Mouse (Mus musculus): Measurements from ENCODE around the gene Hunk. TPM values are rescaled to one million over a fixed set of nuclear protein-coding genes. Genes with fewer than 3 reads are reported as not detected.

Gene Hunk
- polyA plus RNA-seq, 1 experiment from 2014 or later: 22.2 TPM

DNA sequence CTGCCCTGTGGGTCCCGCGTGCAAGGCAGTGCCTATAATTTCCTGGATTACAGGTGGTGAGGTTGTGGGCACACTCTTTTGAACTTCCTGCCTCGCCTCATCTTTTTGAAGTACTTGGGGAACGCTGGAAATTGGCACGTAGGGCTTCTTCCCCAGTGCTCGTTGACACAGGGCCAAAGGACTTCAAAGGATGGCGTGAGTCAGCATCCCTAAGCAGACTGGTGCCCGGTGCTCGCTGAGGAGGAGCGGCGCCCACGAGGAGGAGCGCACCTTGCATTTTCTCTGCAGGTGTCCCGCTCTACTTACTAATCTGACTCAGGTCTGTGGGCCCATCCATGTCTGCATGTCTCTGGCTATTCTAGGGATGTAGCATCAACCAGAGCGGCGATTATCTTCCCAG is 4.9 kb downstream of the Hunk start:
- H3K4me3 ChIP-seq (replicated peaks): no peak overlapping the region
- H3K27ac ChIP-seq: no peak overlapping the region
- 94% methylated on average over 16 of the region's 16 CpGs for WGBS
- peaks cover 7% of the 10 kb centered on the region; the same call in 1 of the 2 replicates for H3K9me3 ChIP-seq
- no peak for ATAC-seq (ENCODE audit: insufficient number of reproducible peaks, insufficient read depth, low FRiP score, low TSS enrichment, low read depth)
- H3K9ac ChIP-seq (replicated peaks): no peak overlapping the region
- H3K4me2 ChIP-seq: no peak overlapping the region
- no peaks in the 10 kb centered on the region for H3K27me3 ChIP-seq
- H3K36me3 ChIP-seq: peaks cover 54% of the 10 kb centered on the region
- H3K4me1 ChIP-seq (replicated peaks): peaks cover 37% of the 10 kb centered on the region

- H3K4me3 ChIP-seq (replicated peaks): no peak overlapping the region
- no peaks in the 10 kb centered on the region for H3K27me3 ChIP-seq
- ATAC-seq (ENCODE audit: insufficient number of reproducible peaks, insufficient read depth, low FRiP score, low TSS enrichment, low read depth): no peak
- peaks cover 24% of the 10 kb centered on the region for H3K4me1 ChIP-seq (replicated peaks)
- no peak overlapping the region for H3K27ac ChIP-seq
- H3K9ac ChIP-seq (replicated peaks): no peak overlapping the region
- H3K4me2 ChIP-seq: no peak overlapping the region
- H3K9me3 ChIP-seq: peaks cover 7% of the 10 kb centered on the region; the same call in 1 of the 2 replicates
- 89% methylated on average over 4 of the region's 4 CpGs for WGBS
- H3K36me3 ChIP-seq: peaks cover 50% of the 10 kb centered on the region
These were observed 8.9 kb downstream of the Hunk start for GRCm38 (mm10) chr16:90394761-90395160.

DNA sequence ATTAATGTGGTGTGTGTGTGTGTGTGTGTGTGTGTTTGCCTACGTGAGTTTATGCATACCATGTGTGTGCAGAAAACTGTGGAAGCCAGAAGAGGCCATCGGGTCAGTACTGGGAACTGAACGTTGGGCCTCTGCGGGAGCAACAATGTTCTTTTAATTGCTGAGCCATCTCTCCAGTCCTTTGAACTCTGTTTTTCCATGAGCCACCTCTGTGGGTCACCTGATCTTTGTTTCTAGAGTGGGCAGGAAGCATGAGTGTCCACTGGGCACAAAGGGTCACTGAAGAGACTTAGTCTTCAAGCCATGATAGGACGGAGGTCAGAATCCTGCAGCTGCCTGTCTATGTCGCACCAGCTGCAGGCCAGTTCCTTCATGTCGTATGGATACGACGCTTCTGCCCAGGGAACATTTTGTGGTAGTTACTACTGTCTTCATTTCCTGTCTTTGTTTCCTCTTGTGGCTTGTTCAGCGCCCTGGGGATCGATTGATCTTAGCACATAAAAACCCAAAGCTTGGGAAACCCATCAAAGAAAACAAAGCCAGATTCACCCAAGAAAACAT is 10.3 kb downstream of the Hunk start:
- no peaks in the 10 kb centered on the region for H3K27me3 ChIP-seq
- 68% methylated on average over 11 of the region's 11 CpGs for WGBS
- peaks cover 38% of the 10 kb centered on the region for H3K36me3 ChIP-seq
- no peak overlapping the region for H3K9ac ChIP-seq (replicated peaks)
- ATAC-seq (ENCODE audit: insufficient number of reproducible peaks, insufficient read depth, low FRiP score, low TSS enrichment, low read depth): no peak
- peaks cover 6% of the 10 kb centered on the region; the same call in 1 of the 2 replicates for H3K9me3 ChIP-seq
- no peak overlapping the region for H3K4me2 ChIP-seq
- H3K4me1 ChIP-seq (replicated peaks): peaks cover 31% of the 10 kb centered on the region
- no peak overlapping the region for H3K4me3 ChIP-seq (replicated peaks)
- no peak overlapping the region for H3K27ac ChIP-seq

GRCm38 (mm10) chr16:90396882-90397281 is 11.1 kb downstream of the Hunk start:
- H3K9me3 ChIP-seq: no peaks in the 10 kb centered on the region
- no peak overlapping the region for H3K4me3 ChIP-seq (replicated peaks)
- WGBS: 69% methylated on average over 2 of the region's 2 CpGs
- H3K36me3 ChIP-seq: peaks cover 29% of the 10 kb centered on the region
- no peak overlapping the region for H3K9ac ChIP-seq (replicated peaks)
- peaks cover 39% of the 10 kb centered on the region for H3K4me1 ChIP-seq (replicated peaks)
- H3K27ac ChIP-seq: no peak overlapping the region
- H3K27me3 ChIP-seq: no peaks in the 10 kb centered on the region
- no peak for ATAC-seq (ENCODE audit: insufficient number of reproducible peaks, insufficient read depth, low FRiP score, low TSS enrichment, low read depth)
- no peak overlapping the region for H3K4me2 ChIP-seq

DNA sequence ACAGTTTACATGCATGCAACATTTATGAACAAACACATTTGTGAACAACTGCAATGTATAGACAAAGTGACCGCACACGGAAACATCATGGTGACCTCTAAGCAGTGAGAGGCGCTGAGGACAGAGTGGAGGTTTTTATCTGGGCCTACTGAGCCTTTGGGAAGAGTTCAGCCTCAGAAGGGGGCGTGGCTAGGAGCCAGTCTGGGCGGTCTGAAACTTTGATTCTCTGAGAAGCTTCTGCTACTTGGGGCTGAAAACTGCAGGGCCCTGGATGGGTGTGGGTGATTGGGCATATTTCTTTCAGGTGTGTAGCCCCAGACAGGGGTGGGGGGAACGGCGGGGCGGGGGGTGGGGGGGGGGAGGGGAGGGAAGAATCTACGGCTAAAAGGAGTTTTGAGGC is 14.5 kb downstream of the Hunk start:
- H3K36me3 ChIP-seq: peaks cover 1% of the 10 kb centered on the region; the same call in 1 of the 2 replicates
- peak overlapping the region; percentile 82 for H3K27ac ChIP-seq
- H3K27me3 ChIP-seq: no peaks in the 10 kb centered on the region
- no peak overlapping the region for H3K4me3 ChIP-seq (replicated peaks)
- ATAC-seq (ENCODE audit: insufficient number of reproducible peaks, insufficient read depth, low FRiP score, low TSS enrichment, low read depth): peak; percentile 21; the same call in 1 of the 2 replicates
- peaks cover 51% of the 10 kb centered on the region for H3K4me1 ChIP-seq (replicated peaks)
- WGBS: 11% methylated on average over 6 of the region's 9 CpGs
- H3K9me3 ChIP-seq: no peaks in the 10 kb centered on the region
- peak overlapping the region; percentile 52 for H3K4me2 ChIP-seq
- H3K9ac ChIP-seq (replicated peaks): no peak overlapping the region

GRCm38 (mm10) chr16:90400906-90401666 is 15.3 kb downstream of the Hunk start:
- peak overlapping the region; percentile 21 for H3K4me3 ChIP-seq (replicated peaks)
- H3K9ac ChIP-seq (replicated peaks): no peak overlapping the region; the same call in 1 of the 2 replicates
- no peaks in the 10 kb centered on the region for H3K9me3 ChIP-seq
- H3K27me3 ChIP-seq: no peaks in the 10 kb centered on the region
- 8% methylated on average over 12 of the region's 12 CpGs for WGBS
- H3K4me1 ChIP-seq (replicated peaks): peaks cover 51% of the 10 kb centered on the region
- ATAC-seq (ENCODE audit: insufficient number of reproducible peaks, insufficient read depth, low FRiP score, low TSS enrichment, low read depth): peak; percentile 62
- no peaks in the 10 kb centered on the region; the same call in 1 of the 2 replicates for H3K36me3 ChIP-seq
- H3K4me2 ChIP-seq: peak overlapping the region; percentile 52
- peak overlapping the region; percentile 82 for H3K27ac ChIP-seq

- peaks cover 58% of the 10 kb centered on the region for H3K4me1 ChIP-seq (replicated peaks)
These were observed 16.5 kb downstream of the Hunk start for GRCm38 (mm10) chr16:90402292-90402691.

DNA sequence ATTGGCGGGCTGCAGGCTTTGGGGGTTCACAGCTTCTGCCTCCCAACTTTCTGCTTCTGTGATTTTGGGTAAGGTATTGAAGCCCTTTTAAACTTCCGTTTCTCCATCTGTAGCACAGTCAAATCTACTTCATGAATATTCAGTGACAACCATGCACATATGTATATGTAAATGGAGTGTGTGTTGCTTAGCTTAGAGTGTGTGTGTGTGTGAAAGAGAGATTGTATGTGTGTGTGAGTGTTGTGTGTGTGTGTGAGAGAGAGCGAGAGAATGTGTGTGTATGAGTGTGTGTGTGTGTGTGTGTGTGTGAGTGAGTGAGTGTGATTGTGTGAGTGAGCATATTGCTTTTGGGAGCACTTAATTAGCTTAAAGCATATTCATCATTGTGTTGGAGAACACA is 19.4 kb downstream of the Hunk start:
- Histone ChIP-seq H3K36me3 (peaks cover 12% of the 10 kb centered on the region; the same call in 1 of the 2 replicates), H3K4me3 (replicated peaks) (no peak overlapping the region), H3K9ac (replicated peaks) (no peak overlapping the region), H3K9me3 (no peaks in the 10 kb centered on the region), H3K4me2 (no peak overlapping the region), H3K4me1 (replicated peaks) (peaks cover 71% of the 10 kb centered on the region), H3K27me3 (no peaks in the 10 kb centered on the region), H3K27ac (peak overlapping the region; percentile 59; the same call in 1 of the 2 replicates)
- WGBS: 80% methylated on average over 3 of the region's 3 CpGs
- no peak for ATAC-seq (ENCODE audit: insufficient number of reproducible peaks, insufficient read depth, low FRiP score, low TSS enrichment, low read depth)

More at GRCm38 (mm10) chr16:90402292-90402691, 16.5 kb downstream of the Hunk start:
- WGBS: 59% methylated on average over 7 of the region's 7 CpGs
- Histone ChIP-seq H3K9me3 (no peaks in the 10 kb centered on the region), H3K4me3 (replicated peaks) (no peak overlapping the region), H3K9ac (replicated peaks) (no peak overlapping the region), H3K27ac (peak overlapping the region; percentile 82), H3K4me2 (no peak overlapping the region), H3K27me3 (no peaks in the 10 kb centered on the region), H3K36me3 (no peaks in the 10 kb centered on the region)
- no peak for ATAC-seq (ENCODE audit: insufficient number of reproducible peaks, insufficient read depth, low FRiP score, low TSS enrichment, low read depth)

DNA sequence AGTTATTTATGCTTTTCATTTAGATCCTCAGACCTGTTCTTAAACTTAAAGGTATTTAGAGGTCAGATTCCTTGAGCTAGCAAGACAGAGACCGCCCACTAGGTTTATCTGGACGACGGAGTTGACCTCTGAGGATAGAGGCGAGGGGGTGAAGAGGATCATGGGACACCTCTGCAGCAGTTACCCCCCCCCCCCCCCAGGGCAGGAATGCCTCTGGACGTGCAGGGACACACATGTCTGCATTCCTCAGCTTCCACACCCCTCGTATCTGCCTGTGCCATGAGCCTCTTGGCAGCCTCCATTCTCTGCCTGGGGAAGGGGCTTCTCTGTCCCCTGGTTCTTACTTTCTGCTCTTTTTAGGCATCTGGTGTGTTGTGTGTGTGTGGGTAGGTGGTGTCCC is 19.8 kb downstream of the Hunk start:
- Histone ChIP-seq H3K27ac (peak overlapping the region; percentile 72), H3K4me3 (replicated peaks) (no peak overlapping the region), H3K36me3 (peaks cover 13% of the 10 kb centered on the region), H3K9ac (replicated peaks) (no peak overlapping the region), H3K4me2 (no peak overlapping the region), H3K4me1 (replicated peaks) (peaks cover 67% of the 10 kb centered on the region), H3K27me3 (no peaks in the 10 kb centered on the region), H3K9me3 (no peaks in the 10 kb centered on the region)
- ATAC-seq (ENCODE audit: insufficient number of reproducible peaks, insufficient read depth, low FRiP score, low TSS enrichment, low read depth): no peak
- 31% methylated on average over 6 of the region's 6 CpGs for WGBS

- no peak for ATAC-seq (ENCODE audit: insufficient number of reproducible peaks, insufficient read depth, low FRiP score, low TSS enrichment, low read depth)
- Histone ChIP-seq H3K27me3 (no peaks in the 10 kb centered on the region), H3K9me3 (no peaks in the 10 kb centered on the region), H3K36me3 (peaks cover 23% of the 10 kb centered on the region), H3K4me2 (no peak overlapping the region), H3K27ac (peak overlapping the region; percentile 71), H3K4me1 (replicated peaks) (peaks cover 46% of the 10 kb centered on the region), H3K9ac (replicated peaks) (no peak overlapping the region), H3K4me3 (replicated peaks) (no peak overlapping the region)
- WGBS: 34% methylated on average over 12 of the region's 12 CpGs
These were observed 21.9 kb downstream of the Hunk start for GRCm38 (mm10) chr16:90407541-90408289.
